Mouse (Mus musculus): ENCODE measurements around the gene Glis2. TPM values are rescaled to one million over a fixed set of nuclear protein-coding genes. Genes with fewer than 3 reads are reported as not detected.
A peak's percentile ranks its signal among the peaks of the same experiment; 100 is the strongest.

The Glis2 gene
- total and polyA plus RNA-seq, 3 experiments = 0.59 to 3.3 (median 2.5) TPM

DNA sequence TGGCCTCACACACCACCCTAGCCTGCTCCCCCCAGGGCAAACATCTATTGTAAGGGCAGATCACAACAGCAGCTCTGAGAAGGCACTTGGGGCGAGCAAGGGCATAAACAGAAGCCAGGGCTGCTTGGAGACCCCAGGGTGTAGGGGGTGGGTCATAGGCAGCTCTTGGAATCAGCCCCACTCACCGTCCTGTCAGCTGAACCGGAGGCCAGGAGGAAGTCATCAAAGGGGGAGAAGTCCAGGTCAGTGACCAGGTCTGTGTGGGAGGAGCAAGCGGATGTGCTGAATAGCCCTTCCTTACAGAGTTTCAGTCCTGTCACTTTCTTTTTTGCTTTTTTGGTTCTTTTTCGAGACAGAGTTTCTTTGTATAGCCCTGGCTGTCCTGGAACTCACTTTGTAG lies 75.8 kb downstream of the Glis2 start:
- H3K79me2 ChIP-seq (replicated peaks; ENCODE audit: control insufficient read depth, extremely low read depth, insufficient read depth, poor library complexity, severe bottlenecking) = no peaks in the 10 kb centered on the region
- H3K4me2 ChIP-seq (ENCODE audit: insufficient read depth, low read depth, poor library complexity, severe bottlenecking) = no peak overlapping the region
- H3K27ac ChIP-seq (ENCODE audit: insufficient read depth, low read depth) = no peak overlapping the region
- no peak for DNase-seq (ENCODE audit: extremely low read depth)
- H3K4me3 ChIP-seq (replicated peaks in 1 of 3; ENCODE audit: low read depth in 2 of 3, low read length in 2 of 3, poor library complexity in 1 of 3) = no peak overlapping the region
- H3K36me3 ChIP-seq (replicated peaks in 1 of 2; ENCODE audit: control insufficient read depth in 1 of 2, insufficient read depth in 1 of 2, low read length in 1 of 2) = peaks cover 70 to 89% of the 10 kb centered on the region in 2 experiments
- no peaks in the 10 kb centered on the region for H3K27me3 ChIP-seq (replicated peaks)
- no peaks in the 10 kb centered on the region for H3K9me3 ChIP-seq (replicated peaks; ENCODE audit: low read length)
- TF ChIP-seq MEF2A (IDR thresholded peaks at IDR 0.05; ENCODE audit: borderline replicate concordance, low read depth, low read length) = no peak
- TF ChIP-seq HCFC1 (IDR thresholded peaks at IDR 0.05; ENCODE audit: low read depth, low read length) = no peak
- TF ChIP-seq MXI1 (IDR thresholded peaks at IDR 0.05; ENCODE audit: low read depth, low read length) = no peak
- no peak for TF ChIP-seq POLR2AphosphoS2 (IDR thresholded peaks at IDR 0.05; ENCODE audit: low read depth, low read length)
- dilution Hi-C loops (cut with MboI; ENCODE audit: extremely low pct_ligation_motif_present, extremely low pct_unique_long_range_greater_than_20kb, low sequenced_read_pairs) (no loop called here), in situ Hi-C loops (cut with MboI; ENCODE audit: low pct_ligation_motif_present, low pct_unique_long_range_greater_than_20kb, low sequenced_read_pairs) (loop anchor here (5.0 kb wide), 1 partner anchor 38 kb away; no protein-coding TSS in a partner anchor)
- peaks cover 0 to 27% of the 10 kb centered on the region in 2 experiments; a peak in 2 of 4 replicates for H3K4me1 ChIP-seq (ENCODE audit: control insufficient read depth in 1 of 2, insufficient read depth in 2 of 2)
- no peak overlapping the region for H3K9ac ChIP-seq (ENCODE audit: insufficient read depth, low read depth)

DNA sequence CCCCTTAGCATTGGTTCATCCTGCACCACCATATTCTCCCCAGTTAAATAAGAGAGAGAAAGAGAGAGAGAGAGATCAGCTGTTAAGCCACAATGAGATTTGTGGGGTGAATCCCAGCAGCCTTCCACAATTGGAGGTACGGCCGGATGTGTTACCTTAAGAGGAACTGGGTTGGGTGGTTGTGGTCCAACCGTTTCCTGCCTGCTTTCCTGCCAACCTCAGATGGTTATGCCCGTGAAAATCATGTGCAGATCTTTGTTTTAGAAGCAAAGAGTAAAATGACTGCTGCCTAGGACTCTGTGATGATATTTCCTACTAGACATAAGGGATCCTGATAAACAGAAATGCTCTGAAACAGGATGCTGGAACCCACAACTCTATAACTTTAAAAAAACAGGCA lies 79.6 kb downstream of the Glis2 start:
- no peak overlapping the region for H3K27ac ChIP-seq (ENCODE audit: insufficient read depth, low read depth)
- peaks cover 50 to 73% of the 10 kb centered on the region in 2 experiments for H3K36me3 ChIP-seq (replicated peaks in 1 of 2; ENCODE audit: control insufficient read depth in 1 of 2, insufficient read depth in 1 of 2, low read length in 1 of 2)
- H3K4me3 ChIP-seq (replicated peaks in 1 of 3; ENCODE audit: low read depth in 2 of 3, low read length in 2 of 3, poor library complexity in 1 of 3) = no peak overlapping the region
- dilution Hi-C loops (cut with MboI; ENCODE audit: extremely low pct_ligation_motif_present, extremely low pct_unique_long_range_greater_than_20kb, low sequenced_read_pairs) (no loop called here), in situ Hi-C loops (cut with MboI; ENCODE audit: low pct_ligation_motif_present, low pct_unique_long_range_greater_than_20kb, low sequenced_read_pairs) (loop anchor here (5.0 kb wide), 1 partner anchor 42 kb away; no protein-coding TSS in a partner anchor)
- H3K4me2 ChIP-seq (ENCODE audit: insufficient read depth, low read depth, poor library complexity, severe bottlenecking) = no peak overlapping the region
- H3K4me1 ChIP-seq (ENCODE audit: control insufficient read depth in 1 of 2, insufficient read depth in 2 of 2) = peaks cover 4 to 48% of the 10 kb centered on the region in 2 experiments; a peak in 3 of 4 replicates
- TF ChIP-seq BHLHE40 (IDR thresholded peaks at IDR 0.05; ENCODE audit: low read depth, low read length) = peak; percentile 57
- no peak for TF ChIP-seq KAT2A (IDR thresholded peaks at IDR 0.05; ENCODE audit: insufficient replicate concordance, low read length)
- TF ChIP-seq POLR2AphosphoS2 (IDR thresholded peaks at IDR 0.05; ENCODE audit: low read depth, low read length) = no peak
- TF ChIP-seq HCFC1 (IDR thresholded peaks at IDR 0.05; ENCODE audit: low read depth, low read length) = no peak
- no peak for TF ChIP-seq TBP (conservative IDR thresholded peaks at IDR 0.05; ENCODE audit: low read depth, low read length)
- 0 out of 2 replicates have a peak, but pooled peaks have one; percentile 9 for TF ChIP-seq MAFK (IDR thresholded peaks at IDR 0.05; ENCODE audit: insufficient replicate concordance, low read length)
- no peak for TF ChIP-seq CHD1 (IDR thresholded peaks at IDR 0.05; ENCODE audit: low read depth, low read length)
- TF ChIP-seq MAZ (IDR thresholded peaks at IDR 0.05; ENCODE audit: low read depth, low read length) = no peak
- no peak for TF ChIP-seq E2F4 (IDR thresholded peaks at IDR 0.05; ENCODE audit: insufficient replicate concordance, low read depth, low read length)
- no peak for TF ChIP-seq NRF1 (IDR thresholded peaks at IDR 0.05; ENCODE audit: low read depth, low read length)
- DNase-seq (ENCODE audit: extremely low read depth) = no peak
- H3K9me3 ChIP-seq (replicated peaks; ENCODE audit: low read length) = no peaks in the 10 kb centered on the region
- no peaks in the 10 kb centered on the region for H3K27me3 ChIP-seq (replicated peaks)
- H3K9ac ChIP-seq (ENCODE audit: insufficient read depth, low read depth) = no peak overlapping the region
- H3K79me2 ChIP-seq (replicated peaks; ENCODE audit: control insufficient read depth, extremely low read depth, insufficient read depth, poor library complexity, severe bottlenecking) = peaks cover 6% of the 10 kb centered on the region

Other genes starting within 250 kb of the Glis2 start
- 2.2 and 3.1 TPM in 2 replicates for gene Adcy9, start 174.2 kb upstream of the Glis2 start, total RNA-seq (2012; rRNA removed)
- 1.0 and 1.1 TPM in 2 replicates for gene Adcy9, start 174.2 kb upstream of the Glis2 start, total RNA-seq (2014; rRNA removed)
- gene Adcy9, start 174.2 kb upstream of the Glis2 start, polyA plus RNA-seq (2012; ENCODE audit: insufficient read length, low read depth) = 0.97 and 1.2 TPM in 2 replicates
- 44.6 and 60.3 TPM in 2 replicates for gene Srl, start 52.9 kb upstream of the Glis2 start, total RNA-seq (2012; rRNA removed)
- gene Srl, start 52.9 kb upstream of the Glis2 start, total RNA-seq (2014; rRNA removed) = 62.7 and 88.8 TPM in 2 replicates
- 71.3 and 77.9 TPM in 2 replicates for gene Srl, start 52.9 kb upstream of the Glis2 start, polyA plus RNA-seq (2012; ENCODE audit: insufficient read length, low read depth)
- gene Tfap4, start 34.9 kb upstream of the Glis2 start, total RNA-seq (2012; rRNA removed) = 23.5 and 27.5 TPM in 2 replicates
- 24.0 and 25.0 TPM in 2 replicates for gene Tfap4, start 34.9 kb upstream of the Glis2 start, total RNA-seq (2014; rRNA removed)
- 43.3 and 46.6 TPM in 2 replicates for gene Tfap4, start 34.9 kb upstream of the Glis2 start, polyA plus RNA-seq (2012; ENCODE audit: insufficient read length, low read depth)
- gene Pam16, start 30.3 kb downstream of the Glis2 start, total RNA-seq (2012; rRNA removed) = 152 and 158 TPM in 2 replicates
- gene Pam16, start 30.3 kb downstream of the Glis2 start, total RNA-seq (2014; rRNA removed) = 93.3 and 103 TPM in 2 replicates
- gene Pam16, start 30.3 kb downstream of the Glis2 start, polyA plus RNA-seq (2012; ENCODE audit: insufficient read length, low read depth) = 11.6 and 38.2 TPM in 2 replicates
- 1.4 and 2.0 TPM in 2 replicates for gene Vasn, start 45.2 kb downstream of the Glis2 start, total RNA-seq (2012; rRNA removed)
- gene Vasn, start 45.2 kb downstream of the Glis2 start, total RNA-seq (2014; rRNA removed) = 2.2 TPM in 2 replicates
- gene Vasn, start 45.2 kb downstream of the Glis2 start, polyA plus RNA-seq (2012; ENCODE audit: insufficient read length, low read depth) = 4.1 and 5.0 TPM in 2 replicates
- gene Dnaja3, start 45.3 kb downstream of the Glis2 start, total RNA-seq (2012; rRNA removed) = 80.4 and 81.8 TPM in 2 replicates
- gene Dnaja3, start 45.3 kb downstream of the Glis2 start, total RNA-seq (2014; rRNA removed) = 85.1 and 85.3 TPM in 2 replicates
- gene Dnaja3, start 45.3 kb downstream of the Glis2 start, polyA plus RNA-seq (2012; ENCODE audit: insufficient read length, low read depth) = 51.5 and 56.6 TPM in 2 replicates
- gene Coro7, start 85.1 kb downstream of the Glis2 start, total RNA-seq (2012; rRNA removed) = 19.8 and 20.0 TPM in 2 replicates
- 5.7 and 6.1 TPM in 2 replicates for gene Coro7, start 85.1 kb downstream of the Glis2 start, total RNA-seq (2014; rRNA removed)
- 40.2 and 43.2 TPM in 2 replicates for gene Coro7, start 85.1 kb downstream of the Glis2 start, polyA plus RNA-seq (2012; ENCODE audit: insufficient read length, low read depth)
- gene Nmral1, start 124.6 kb downstream of the Glis2 start, total RNA-seq (2012; rRNA removed) = 20.0 and 20.3 TPM in 2 replicates
- 2.4 and 3.6 TPM in 2 replicates for gene Nmral1, start 124.6 kb downstream of the Glis2 start, total RNA-seq (2014; rRNA removed)
- 3.2 TPM in 2 replicates for gene Nmral1, start 124.6 kb downstream of the Glis2 start, polyA plus RNA-seq (2012; ENCODE audit: insufficient read length, low read depth)
- 72.3 and 73.2 TPM in 2 replicates for gene Hmox2, start 131.6 kb downstream of the Glis2 start, total RNA-seq (2012; rRNA removed)
- gene Hmox2, start 131.6 kb downstream of the Glis2 start, total RNA-seq (2014; rRNA removed) = 74.0 and 80.4 TPM in 2 replicates
- 91.9 and 121 TPM in 2 replicates for gene Hmox2, start 131.6 kb downstream of the Glis2 start, polyA plus RNA-seq (2012; ENCODE audit: insufficient read length, low read depth)
- 28.0 and 28.7 TPM in 2 replicates for gene Cdip1, start 195.6 kb downstream of the Glis2 start, total RNA-seq (2012; rRNA removed)
- gene Cdip1, start 195.6 kb downstream of the Glis2 start, total RNA-seq (2014; rRNA removed) = 20.0 and 22.3 TPM in 2 replicates
- gene Cdip1, start 195.6 kb downstream of the Glis2 start, polyA plus RNA-seq (2012; ENCODE audit: insufficient read length, low read depth) = 18.5 and 22.2 TPM in 2 replicates
- gene 4930562C15Rik, start 240.7 kb downstream of the Glis2 start, total RNA-seq (2012; rRNA removed) = 0.04 and 0.13 TPM in 2 replicates
- 0.11 and 0.20 TPM in 2 replicates for gene 4930562C15Rik, start 240.7 kb downstream of the Glis2 start, total RNA-seq (2014; rRNA removed)
- 0.59 and 0.80 TPM in 2 replicates for gene 4930562C15Rik, start 240.7 kb downstream of the Glis2 start, polyA plus RNA-seq (2012; ENCODE audit: insufficient read length, low read depth)

Measured in CH12.LX (cell line).